Mouse (Mus musculus) frontal cortex, adult 2 months (tissue): ENCODE results near the gene Etnk1. TPM values are rescaled to one million over a fixed set of nuclear protein-coding genes. Genes with fewer than 3 reads are reported as not detected.
"Not testable (repeated sequence)": the region's sequence is repeated elsewhere in the genome, so short reads cannot be mapped to it uniquely, and the experiment has no call there.

Experiments used
- DNase-seq, 2 experiments: peaks; one replicate each; pipeline ENCODE4 v3.0.0; 2022; ENCODE audit warnings: low spot score in 1 of 2; ENCODE audit errors: extremely low spot score in 1 of 2
- polyA plus RNA-seq: library from polyadenylated mRNA; depleted of rRNA; stranded (reverse); fragments of >200 nt; gene quantifications from 2 replicates; pipeline ENCODE4 v1.2.3, GENCODE M21; 2012

Etnk1 gene
- polyA plus RNA-seq, 1 experiment = 184 TPM

DNA sequence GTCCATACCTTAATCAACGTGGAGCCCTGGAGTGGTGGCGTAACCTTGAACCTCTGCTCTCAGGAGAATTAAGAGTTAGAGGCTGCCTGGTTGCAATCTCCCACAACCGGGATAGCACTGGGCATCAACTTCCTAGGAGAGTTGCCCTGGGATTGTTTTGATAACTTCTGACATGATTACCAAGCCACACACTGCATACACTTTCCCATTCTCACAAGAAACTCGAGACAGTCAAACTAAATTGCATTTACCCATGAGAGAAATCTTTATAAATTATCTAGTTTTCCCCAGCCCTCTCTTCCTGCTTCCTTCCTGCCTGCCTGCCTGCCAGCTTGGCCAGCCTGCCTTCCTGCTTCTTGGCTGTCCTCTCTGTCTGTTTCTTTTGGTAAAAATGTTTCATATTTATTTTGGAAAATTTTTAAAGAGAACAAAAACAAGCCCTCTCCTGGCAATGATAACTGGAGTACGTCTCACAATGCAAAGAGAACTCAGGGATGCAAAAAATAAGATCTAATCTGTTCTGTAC, 17.2 kb upstream of the Etnk1 start:
- no peak for DNase-seq

DNA sequence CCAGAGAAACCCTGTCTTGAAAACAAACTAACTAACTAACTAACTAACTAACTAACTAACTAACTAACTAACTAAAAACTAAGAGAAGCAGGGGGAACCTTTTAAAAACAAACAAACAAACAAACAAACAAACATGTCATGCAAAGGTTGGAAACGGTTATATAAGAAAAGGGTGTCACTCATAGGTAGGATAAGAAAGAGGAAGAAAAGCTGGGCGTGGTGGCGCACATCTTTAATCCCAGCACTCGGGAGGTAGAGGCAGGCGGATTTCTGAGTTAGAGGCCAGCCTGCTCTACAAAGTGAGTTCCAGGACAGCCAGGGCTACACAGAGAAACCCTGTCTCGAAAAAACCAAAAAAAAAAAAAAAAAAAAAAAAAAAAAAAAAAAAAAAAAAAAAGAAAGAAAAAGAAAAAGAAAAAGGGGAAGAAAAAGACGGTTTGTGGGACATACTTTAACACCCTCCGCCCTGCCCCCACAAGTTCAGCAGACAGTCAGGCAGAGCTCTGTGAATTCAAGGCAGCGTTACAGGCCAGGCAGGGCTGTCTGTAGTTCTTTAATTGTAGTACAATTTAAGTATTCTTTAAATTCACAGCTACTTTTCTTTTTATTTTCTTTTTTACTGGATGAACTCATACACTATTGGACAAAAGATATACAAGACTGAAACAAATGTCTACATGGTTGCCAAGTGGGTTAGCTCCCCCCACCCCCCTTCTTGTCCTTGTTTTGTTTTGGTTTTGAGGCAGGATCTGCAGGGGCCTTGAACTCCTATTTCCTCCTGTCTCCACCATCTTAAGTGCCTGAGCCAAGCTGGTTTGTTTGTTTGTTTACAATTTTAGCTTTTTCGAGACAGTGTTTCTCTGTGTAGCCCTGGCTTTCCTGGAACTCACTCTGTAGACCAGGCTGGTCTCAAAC, 15.7 kb upstream of the Etnk1 start:
- not testable (repeated sequence) for DNase-seq

DNA sequence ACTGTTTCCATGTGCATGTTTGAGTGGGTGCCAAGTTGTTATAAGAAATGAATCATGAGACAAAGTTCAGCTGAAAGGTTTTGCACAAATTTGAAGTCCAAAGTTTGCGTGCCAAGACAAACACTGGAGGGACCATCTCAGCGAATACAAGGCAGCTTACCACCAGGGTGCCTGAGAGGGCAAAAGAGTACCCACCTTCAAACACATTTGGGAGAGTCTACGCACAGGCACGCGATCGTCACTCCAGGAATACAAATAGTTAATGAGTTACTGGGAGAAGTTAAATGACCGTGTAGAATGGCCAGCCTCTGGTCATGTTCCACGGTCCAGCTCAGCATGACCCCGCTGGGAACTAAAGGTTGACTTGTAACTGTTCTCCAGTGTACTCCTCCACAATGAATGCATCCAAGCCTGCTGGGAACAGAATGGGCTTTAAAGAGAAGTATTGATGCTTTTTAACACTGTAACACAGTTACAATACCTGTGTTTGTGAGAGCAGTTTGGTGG, 14.6 kb upstream of the Etnk1 start:
- DNase-seq = no peak

DNA sequence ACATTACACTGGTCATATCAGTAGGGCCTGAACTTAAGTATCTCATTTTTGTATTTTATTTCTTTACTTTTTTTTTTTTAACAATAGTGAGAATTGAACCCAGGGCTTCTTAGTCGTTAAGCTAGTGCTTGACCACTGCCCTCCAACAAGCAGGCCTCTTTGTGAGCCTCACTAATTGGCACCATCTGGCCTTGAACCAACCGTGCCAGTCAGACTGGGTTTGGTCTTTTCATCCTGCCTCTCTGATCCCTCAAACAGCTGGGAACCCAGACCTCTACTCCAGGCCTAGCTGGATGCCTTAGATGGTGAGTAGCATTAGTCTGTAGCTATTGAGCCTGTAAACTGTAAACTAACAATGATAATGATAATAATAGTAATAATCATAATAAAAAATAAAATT, 13.9 kb upstream of the Etnk1 start:
- no peak for DNase-seq

DNA sequence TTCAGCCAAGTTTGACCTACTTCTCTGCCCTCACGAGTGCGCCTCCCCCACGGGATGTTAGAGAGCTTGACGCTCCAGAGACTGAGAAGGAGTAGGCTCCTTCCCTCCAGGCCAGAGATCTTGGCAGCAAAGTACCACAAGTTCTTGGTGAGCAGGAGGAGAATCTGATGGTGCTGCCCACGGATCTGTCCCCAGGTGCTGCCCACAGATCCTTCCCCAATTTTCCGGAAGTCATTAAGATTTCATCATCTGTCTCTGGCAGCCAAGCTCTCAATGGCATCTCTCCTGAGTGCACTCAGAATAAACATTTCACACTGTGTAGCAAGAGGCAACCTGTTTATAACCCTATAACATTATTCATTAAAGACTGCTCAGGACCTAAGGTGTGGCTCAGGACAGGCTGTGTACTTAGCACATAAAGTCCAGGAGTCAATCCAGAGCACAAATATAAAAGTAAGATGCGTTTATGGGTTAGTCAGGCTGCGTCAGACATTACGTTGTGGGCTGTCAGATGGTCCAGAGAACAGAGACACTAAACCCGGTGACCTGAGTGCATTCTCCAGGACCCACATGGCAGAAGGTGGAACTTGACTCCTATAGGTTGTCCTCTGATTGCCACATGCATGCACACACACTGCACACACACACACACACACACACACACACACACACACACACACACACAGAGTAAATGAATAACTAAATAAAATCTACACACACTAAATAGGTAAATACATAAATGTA, 13.1 kb upstream of the Etnk1 start:
- DNase-seq = no peak

DNA sequence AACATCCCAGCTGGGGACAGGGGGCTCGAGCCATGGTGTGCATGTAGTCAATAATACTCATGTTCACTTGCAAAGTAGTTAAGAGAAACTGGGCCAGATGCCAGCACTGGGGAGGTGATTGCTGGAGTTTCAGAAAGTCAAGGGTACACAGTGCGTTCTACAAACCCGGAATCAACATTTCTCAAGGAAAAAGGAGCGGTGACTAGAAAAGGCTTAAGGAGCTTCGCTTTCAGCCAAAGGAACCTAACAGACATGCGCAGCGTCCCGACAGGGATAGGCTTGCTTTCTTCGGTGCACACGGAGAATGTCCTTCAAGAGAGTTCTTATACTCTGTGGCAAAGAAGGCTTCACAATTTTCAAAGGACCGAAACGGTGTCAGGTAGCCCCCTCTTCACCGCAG, 12.1 kb upstream of the Etnk1 start:
- DNase-seq = no peak

DNA sequence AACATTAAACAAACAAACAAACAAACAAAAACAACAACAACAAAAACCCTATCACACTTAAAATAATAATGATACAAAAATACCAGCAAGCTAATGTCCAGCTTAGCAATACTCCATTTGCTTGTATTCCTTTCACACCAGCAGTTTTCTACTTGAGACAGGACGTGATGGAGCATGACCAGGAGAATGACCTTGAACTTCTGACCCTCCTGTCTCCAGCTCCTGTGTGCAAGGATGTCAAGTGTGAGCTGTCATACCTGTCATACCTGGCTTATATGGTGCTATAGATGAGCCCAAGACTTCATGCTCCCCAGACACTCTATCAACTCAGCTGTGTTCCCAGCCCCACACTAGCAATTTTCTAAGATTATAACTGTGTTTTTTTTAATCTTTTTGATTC, 11.0 kb upstream of the Etnk1 start:
- DNase-seq = no peak

DNA sequence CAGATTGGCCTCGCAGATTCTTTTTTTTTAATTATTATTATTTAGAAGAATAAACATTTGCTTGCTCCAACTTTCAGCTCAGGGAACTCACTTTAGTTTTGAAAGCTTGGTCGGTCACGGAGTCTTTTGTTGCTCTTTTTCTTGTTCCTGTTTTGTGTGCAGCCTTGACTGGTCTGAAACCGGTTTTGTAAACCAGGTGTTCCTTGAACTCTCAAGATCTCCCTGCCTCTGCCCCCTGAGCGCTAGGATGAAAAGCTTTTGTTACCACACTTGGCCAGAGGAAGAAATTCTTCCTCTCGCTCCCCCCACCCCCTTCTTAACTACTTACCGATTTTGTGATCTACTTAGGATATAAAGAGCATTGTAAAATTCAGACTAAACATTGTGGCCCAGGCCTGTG, 10.3 kb upstream of the Etnk1 start:
- no peak for DNase-seq

DNA sequence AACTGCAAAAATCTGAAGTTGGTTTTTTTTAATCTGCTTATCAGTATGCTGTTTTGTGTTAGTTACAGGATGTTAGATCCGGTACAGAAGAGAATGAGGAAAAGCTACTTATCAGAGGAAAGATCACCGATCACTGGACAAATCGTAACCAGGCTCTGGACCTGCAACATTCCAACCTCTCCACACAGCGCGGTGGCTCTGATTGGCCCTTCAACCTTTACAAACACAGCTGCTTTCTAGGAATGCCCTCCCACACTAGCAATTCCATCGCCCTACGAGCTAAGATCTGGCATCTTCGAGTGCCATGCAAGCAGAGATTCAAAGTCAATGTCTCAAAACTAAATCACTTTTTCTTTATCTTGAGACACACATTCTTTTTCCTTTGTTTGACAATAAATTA, 9.6 kb upstream of the Etnk1 start:
- no peak for DNase-seq

DNA sequence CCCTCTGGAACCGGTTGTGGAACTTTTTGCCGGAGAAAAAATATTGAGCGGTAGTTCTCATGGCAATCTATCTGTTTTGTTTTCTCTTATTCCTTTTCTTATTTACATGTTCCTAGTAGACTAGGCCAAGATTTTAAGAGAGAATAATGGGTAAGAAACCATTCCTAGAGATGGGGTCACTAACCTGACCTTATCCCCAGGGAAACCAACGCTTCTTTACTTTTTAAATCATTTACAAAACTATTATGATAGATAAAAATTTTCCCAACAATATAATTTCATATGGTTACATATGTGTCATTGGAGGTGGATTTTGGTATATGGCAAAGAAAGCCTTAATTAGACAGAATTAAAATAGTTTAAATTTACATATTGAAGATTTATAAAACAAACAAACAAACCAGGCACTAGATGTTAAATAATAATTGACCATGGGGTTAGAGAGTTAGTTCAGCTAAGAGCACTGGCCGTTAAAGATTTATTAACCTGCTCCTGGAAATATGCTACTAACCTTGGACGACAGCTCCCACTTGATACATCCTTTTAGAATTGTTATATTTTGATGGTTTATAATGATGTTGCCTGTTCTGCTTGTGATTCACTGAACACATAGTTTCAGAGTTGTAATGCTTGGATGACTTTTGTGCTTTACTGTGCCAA, 6.3 kb upstream of the Etnk1 start:
- no peak for DNase-seq

DNA sequence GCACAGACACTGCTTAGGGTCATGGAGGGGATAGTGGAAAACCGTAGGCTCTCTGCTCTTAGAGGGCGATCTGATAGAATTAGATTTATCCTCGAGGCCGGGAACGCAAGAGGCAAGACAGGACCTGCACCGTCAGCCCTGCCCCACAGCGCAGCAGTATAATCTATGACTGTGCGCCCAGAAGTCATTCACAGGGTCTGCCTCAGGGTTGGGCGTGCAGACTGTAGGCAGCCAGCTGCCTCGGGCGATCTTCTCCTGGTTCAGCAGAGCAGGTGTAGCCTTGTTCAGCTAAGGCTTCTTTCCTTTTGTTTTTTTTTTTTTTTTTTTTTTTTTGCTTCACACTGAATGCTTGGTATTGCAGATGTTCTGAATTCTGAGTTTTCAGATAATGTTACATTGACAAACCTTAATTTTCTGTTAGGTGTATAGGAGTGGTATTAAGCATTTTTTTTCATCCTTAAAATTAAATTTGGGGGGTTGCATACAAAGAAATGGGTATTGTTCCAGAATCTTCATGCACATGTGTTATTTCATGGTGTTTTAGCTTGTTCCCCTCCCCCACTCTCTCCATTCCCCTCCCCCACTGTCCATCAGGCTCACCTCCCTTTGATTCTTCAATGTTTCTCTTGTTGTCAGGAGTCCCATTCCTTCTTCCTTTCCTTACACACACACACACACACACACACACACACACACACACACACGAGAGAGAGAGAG, 4.7 kb upstream of the Etnk1 start:
- no peak for DNase-seq

DNA sequence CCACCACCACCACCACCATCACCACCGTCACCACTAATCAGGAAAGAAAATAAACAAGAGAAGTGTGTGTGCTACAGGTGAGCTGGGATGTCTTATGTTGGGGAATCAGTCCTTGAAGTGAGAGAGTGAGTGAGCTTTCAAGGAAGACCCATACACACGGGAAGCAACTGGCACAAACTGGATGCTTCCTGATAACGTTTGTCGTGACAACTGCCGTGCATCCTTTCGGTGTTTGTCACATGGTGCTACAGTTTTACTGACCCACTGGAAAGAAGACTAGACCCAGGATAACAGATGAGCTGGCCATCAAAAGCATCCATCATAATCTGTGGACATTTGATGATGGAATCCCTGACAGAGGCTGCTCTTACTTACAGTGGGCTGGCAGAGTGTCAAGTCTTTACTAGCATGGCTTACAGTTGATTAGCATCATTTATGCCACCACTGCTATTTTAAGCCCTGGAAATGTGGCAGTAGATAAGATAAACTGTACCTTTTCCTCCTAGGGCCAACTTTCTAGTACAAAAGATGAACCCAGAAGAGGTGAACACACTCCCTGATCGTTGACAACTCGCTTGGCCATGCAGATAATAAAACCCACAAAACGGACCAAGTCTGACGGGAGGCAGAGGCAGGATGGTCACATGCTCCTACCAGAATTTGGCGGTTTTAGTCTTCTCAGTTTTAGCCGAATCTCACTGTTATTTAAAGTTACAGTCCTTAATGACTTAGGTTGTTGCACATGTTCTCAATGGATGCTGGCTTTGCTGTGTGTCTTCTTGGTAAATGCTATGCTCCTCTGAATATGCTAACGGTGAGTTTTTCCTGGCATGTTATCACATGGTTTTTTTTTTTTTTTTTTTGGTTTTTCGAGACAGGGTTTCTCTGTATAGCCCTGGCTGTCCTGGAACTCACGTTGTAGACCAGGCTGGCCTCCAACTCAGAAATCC, 2.8 kb upstream of the Etnk1 start:
- no peak for DNase-seq

DNA sequence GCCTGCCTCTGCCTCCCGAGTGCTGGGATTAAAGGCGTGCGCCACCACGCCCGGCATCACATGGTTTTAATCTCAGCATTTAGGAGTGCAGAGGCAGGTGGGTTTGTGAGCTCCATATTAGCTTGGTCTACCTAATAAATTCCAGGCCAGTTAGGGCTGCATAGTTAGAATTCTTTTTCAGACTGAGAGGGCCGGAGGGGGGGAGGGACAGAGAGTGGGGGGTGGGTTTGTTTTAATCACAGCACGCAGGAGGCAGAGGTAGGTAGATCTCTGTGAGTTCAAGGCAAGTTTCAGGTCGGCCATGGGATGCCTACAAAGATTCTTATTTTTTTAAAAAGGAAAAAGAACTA, 2.1 kb upstream of the Etnk1 start:
- DNase-seq = no peak

DNA sequence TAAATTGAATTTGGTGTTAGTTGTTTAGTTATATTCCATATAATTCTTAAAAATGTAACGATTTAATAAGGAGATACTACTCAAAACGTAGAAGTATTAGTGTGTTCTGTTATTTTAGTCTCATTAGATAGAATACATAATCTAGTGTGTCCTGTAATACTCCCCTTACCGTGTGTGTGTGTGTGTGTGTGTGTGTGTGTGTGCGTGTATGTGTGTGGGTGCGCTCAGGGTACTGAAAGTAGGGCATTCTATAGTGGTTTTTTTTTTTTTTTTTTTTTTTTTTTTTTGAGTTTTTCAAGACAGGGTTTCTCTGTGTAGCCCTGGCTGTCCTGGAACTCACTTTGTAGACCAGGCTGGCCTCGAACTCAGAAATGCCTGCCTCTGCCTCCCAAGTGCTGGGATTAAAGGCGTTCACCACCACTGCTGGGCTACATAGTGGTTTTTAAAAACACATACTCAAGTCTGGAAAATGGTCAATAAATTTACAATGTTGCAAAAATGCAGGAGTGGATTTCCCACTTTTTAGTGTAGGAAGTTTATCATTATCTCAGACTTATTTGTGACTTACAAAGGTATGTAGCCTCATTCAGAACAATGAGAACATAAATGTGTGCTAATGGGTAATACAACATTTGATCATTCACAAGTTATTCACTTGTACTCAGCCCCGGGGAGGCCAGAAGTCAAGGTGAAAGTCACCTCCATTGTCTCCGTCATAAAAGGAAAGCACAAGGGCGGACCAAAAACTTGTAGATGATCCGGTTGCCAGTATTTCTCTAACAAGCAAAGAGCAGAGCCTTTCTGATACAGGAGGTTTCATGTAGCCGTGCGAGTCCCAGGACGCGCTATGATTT, 1.4 kb upstream of the Etnk1 start:
- no peak for DNase-seq

DNA sequence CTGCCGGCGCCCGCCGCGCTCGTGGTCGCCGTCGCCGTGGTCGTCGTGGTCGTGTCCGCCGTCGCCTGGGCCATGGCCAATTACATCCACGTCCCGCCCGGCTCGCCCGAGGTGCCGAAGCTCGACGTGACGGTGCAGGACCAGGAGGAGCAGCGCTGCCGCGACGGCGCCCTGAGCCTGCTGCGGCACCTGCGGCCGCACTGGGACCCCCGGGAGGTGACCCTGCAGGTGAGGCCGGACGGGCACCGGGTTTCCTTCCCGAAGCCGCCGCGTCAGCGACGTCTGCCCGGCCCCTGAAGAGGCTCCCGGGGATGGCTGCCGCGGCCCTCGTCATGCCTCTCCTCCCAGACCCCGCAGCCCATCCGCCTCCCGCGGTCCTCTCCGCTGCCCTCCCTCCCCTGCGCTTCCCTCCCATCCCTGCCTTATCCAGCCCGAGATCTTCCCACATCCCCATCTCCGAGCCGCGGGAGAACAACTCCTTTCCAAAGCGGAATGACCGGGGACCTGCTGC, 443 bp downstream of the Etnk1 start:
- DNase-seq = no peak

DNA sequence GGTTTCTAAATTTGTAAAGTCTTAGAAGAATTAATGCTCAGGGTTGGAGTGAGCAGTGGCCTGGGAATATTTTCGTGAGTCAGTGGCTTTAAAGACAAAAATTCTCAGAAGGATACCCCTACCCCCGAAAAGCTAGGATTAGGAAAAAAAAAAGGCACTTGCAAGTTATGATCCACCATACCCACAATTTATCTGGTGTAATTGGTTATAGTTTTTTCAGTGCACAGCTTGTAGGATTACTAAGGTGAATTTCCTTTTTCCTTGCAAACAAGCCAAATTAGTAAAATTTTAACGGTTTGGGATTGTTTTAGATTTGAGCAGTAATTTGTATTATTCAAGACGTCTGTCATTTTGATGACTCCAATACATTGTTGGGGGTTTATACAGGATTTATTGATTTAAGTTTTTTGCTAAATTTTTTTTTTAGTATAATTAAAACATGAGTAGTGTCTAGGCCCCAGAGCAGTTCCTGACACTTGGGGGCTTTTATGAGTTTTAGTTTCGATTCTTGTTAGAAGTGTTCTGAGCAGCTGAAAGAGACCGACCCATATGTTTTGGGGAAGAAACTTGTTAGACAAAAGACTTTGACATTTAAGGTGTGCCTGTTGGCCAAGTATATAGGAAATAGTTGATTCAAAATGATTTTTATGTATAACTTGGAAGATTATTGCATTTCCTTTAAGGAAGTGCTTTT, 1.1 kb downstream of the Etnk1 start:
- no peak for DNase-seq

DNA sequence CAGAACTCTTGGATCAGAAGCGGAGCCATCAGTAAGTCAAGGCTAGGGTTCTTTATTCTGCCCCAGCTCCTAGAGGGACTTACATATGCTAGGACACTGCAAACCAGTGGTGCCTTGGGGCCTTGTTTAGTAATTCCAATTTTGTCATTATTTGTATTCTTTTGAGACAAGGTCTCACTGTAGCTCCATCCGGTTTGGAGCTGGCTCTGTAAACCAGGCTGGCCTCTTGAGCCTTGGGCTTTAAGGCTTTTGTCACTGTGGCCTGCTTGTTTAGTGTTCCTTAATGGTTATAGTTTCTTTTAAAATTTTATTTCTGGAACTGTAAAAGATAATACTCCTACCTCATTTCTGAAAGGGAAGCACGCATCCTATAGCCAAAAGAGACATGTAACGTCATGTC, 2.4 kb downstream of the Etnk1 start:
- DNase-seq = no peak
